Mouse (Mus musculus): Measurements from ENCODE around the gene Klrk1.
"Not testable (repeated sequence)": the region's sequence is repeated elsewhere in the genome, so short reads cannot be mapped to it uniquely, and the experiment has no call there.

The Klrk1 gene

GRCm38 (mm10) chr6:129623735-129624134 is at the start of gene Klrk1:
TSS of gene Klrk1 (minus strand) at chr6:129623864.
- DNase-seq (ENCODE audit: low read depth), result no peak

- DNase-seq (ENCODE audit: low read depth), result not testable (repeated sequence)
Observed at GRCm38 (mm10) chr6:129661301-129661700, 37.6 kb upstream of the Klrk1 start.

- DNase-seq (ENCODE audit: low read depth), result not testable (repeated sequence)
Observed at GRCm38 (mm10) chr6:129660589-129660988, 36.9 kb upstream of the Klrk1 start, which contains the start of gene Klrc2. TSS of gene Klrc2 (minus strand) at chr6:129660689.

GRCm38 (mm10) chr6:129644054-129644453 is 20.4 kb upstream of the Klrk1 start:
- DNase-seq (ENCODE audit: low read depth), result not testable (repeated sequence)

- not testable (repeated sequence) for DNase-seq (ENCODE audit: low read depth)
Observed at GRCm38 (mm10) chr6:129643237-129643636, 19.6 kb upstream of the Klrk1 start, which contains the start of gene Klrc3. TSS of gene Klrc3 (minus strand) at chr6:129643337.

- not testable (repeated sequence) for DNase-seq (ENCODE audit: low read depth)
Observed at GRCm38 (mm10) chr6:129631046-129631445, 7.4 kb upstream of the Klrk1 start.

GRCm38 (mm10) chr6:129608372-129608771 is 15.3 kb downstream of the Klrk1 start:
- DNase-seq (ENCODE audit: low read depth), result no peak

GRCm38 (mm10) chr6:129591508-129591907 is 32.2 kb downstream of the Klrk1 start, which contains the start of gene Klrd1:
TSS of gene Klrd1 (plus strand) at chr6:129591782.
- no peak for DNase-seq (ENCODE audit: low read depth)

- DNase-seq (ENCODE audit: low read depth), result no peak
Observed at GRCm38 (mm10) chr6:129583014-129583413, 40.6 kb downstream of the Klrk1 start.

GRCm38 (mm10) chr6:129581896-129582295 is 41.8 kb downstream of the Klrk1 start:
- no peak for DNase-seq (ENCODE audit: low read depth)

- DNase-seq (ENCODE audit: low read depth), result no peak
Observed at GRCm38 (mm10) chr6:129581274-129581673, 42.4 kb downstream of the Klrk1 start.

- no peak for DNase-seq (ENCODE audit: low read depth)
Observed at GRCm38 (mm10) chr6:129577605-129578004, 46.1 kb downstream of the Klrk1 start, which contains the start of gene Klre1. TSS of gene Klre1 (plus strand) at chr6:129577905.

GRCm38 (mm10) chr6:129575315-129575714 is 48.3 kb downstream of the Klrk1 start:
- DNase-seq (ENCODE audit: low read depth), result no peak

GRCm38 (mm10) chr6:129565257-129565656 is 58.4 kb downstream of the Klrk1 start:
- DNase-seq (ENCODE audit: low read depth), result no peak

Measured in fibroblast of lung, adult 2 months (primary cell).